Mouse (Mus musculus): ENCODE data around the gene Nlgn3. TPM values are rescaled to one million over a fixed set of nuclear protein-coding genes. Genes with fewer than 3 reads are reported as not detected.

Nlgn3 gene
- total RNA-seq, 1 experiment from 2014 or later: 15.0 TPM

Other genes starting within 250 kb of the Nlgn3 start
- not detected in 2 replicates for gene Tex11, start 239.5 kb upstream of the Nlgn3 start, total RNA-seq (2021)
- 0.58 TPM in 1 of 2 replicates, not detected in the other for gene Slc7a3, start 213.1 kb upstream of the Nlgn3 start, total RNA-seq (2021)
- 35.7 and 52.4 TPM in 2 replicates for gene Snx12, start 76.6 kb upstream of the Nlgn3 start, total RNA-seq (2021)
- gene Foxo4, start 44.6 kb upstream of the Nlgn3 start, total RNA-seq (2021): 28.5 and 40.7 TPM in 2 replicates
- not detected in 2 replicates for gene Gm614, start 35.2 kb upstream of the Nlgn3 start, total RNA-seq (2021)
- 8.3 and 9.7 TPM in 2 replicates for gene Il2rg, start 30.9 kb upstream of the Nlgn3 start, total RNA-seq (2021)
- not detected in 2 replicates for gene Gm20489, start 30.1 kb upstream of the Nlgn3 start, total RNA-seq (2021)
- gene Med12, start 25.1 kb upstream of the Nlgn3 start, total RNA-seq (2021): 42.3 and 51.4 TPM in 2 replicates
- gene Gjb1, start 77.2 kb downstream of the Nlgn3 start, total RNA-seq (2021): 8.5 TPM in 1 of 2 replicates, not detected in the other
- gene Zmym3, start 121.7 kb downstream of the Nlgn3 start, total RNA-seq (2021): 77.9 and 131 TPM in 2 replicates
- 218 and 222 TPM in 2 replicates for gene Nono, start 130.2 kb downstream of the Nlgn3 start, total RNA-seq (2021)
- 0.94 and 1.2 TPM in 2 replicates for gene Itgb1bp2, start 149.9 kb downstream of the Nlgn3 start, total RNA-seq (2021)
- gene Taf1, start 233.6 kb downstream of the Nlgn3 start, total RNA-seq (2021): 36.4 and 44.9 TPM in 2 replicates

All from adrenal gland, postnatal 25 days (tissue).